Mouse (Mus musculus) intestine, embryonic 15.5 days (tissue): Measurements from ENCODE around the gene Ssh1. TPM values are rescaled to one million over a fixed set of nuclear protein-coding genes. Genes with fewer than 3 reads are reported as not detected.

ENCODE experiments used
- ATAC-seq: fragments of 200-750 bp; cut with Nextera tagmentation; 2 replicates; pipeline ENCODE4 v1.8.0; 2017; ENCODE audit warnings: moderate TSS enrichment, moderate library complexity
- H3K27ac ChIP-seq: fragments of 300-500 bp; sonication (generic); 2 replicates; pipeline ENCODE4 v1.5.1; 2015; ENCODE audit warnings: mild to moderate bottlenecking, inconsistent platforms
- H3K27me3 ChIP-seq: fragments of 300-500 bp; sonication (generic); replicated peaks from 2 replicates; pipeline ENCODE4 v1.6.1; 2015; ENCODE audit warnings: inconsistent platforms
- H3K36me3 ChIP-seq: fragments of 300-500 bp; sonication (generic); 2 replicates; pipeline ENCODE4 v1.6.1; 2015; ENCODE audit warnings: inconsistent platforms
- H3K4me1 ChIP-seq: fragments of 300-500 bp; sonication (generic); replicated peaks from 2 replicates; pipeline ENCODE4 v1.6.1; 2015; ENCODE audit warnings: inconsistent platforms
- H3K4me2 ChIP-seq: fragments of 300-500 bp; sonication (generic); replicated peaks from 2 replicates; pipeline ENCODE4 v1.6.1; 2015; ENCODE audit warnings: mild to moderate bottlenecking, inconsistent platforms
- H3K4me3 ChIP-seq: fragments of 300-500 bp; sonication (generic); replicated peaks from 2 replicates; pipeline ENCODE4 v1.5.1; 2015; ENCODE audit warnings: inconsistent platforms
- H3K9ac ChIP-seq: fragments of 300-500 bp; sonication (generic); 2 replicates; pipeline ENCODE4 v1.6.1; 2015; ENCODE audit warnings: inconsistent platforms
- H3K9me3 ChIP-seq: fragments of 300-500 bp; sonication (generic); 2 replicates; pipeline ENCODE4 v1.6.1; 2016; ENCODE audit warnings: inconsistent platforms
- WGBS: fragments of 180-500 bp; shearing (Covaris S2); methylation state at CpG from one replicate; pipeline ENCODE4 v1.1.7; 2015; 5-methylcytosine and 5-hydroxymethylcytosine counted together
- polyA plus RNA-seq: library from polyadenylated mRNA; unstranded; fragments of >200 nt; fragmentation: Nextera tagmentation; extraction: Ambion mirVana; gene quantifications from 2 replicates; pipeline ENCODE4 v1.2.1, GENCODE M21; 2015

Gene Ssh1
- polyA plus RNA-seq, 1 experiment from 2014 or later, result 11.8 TPM

DNA sequence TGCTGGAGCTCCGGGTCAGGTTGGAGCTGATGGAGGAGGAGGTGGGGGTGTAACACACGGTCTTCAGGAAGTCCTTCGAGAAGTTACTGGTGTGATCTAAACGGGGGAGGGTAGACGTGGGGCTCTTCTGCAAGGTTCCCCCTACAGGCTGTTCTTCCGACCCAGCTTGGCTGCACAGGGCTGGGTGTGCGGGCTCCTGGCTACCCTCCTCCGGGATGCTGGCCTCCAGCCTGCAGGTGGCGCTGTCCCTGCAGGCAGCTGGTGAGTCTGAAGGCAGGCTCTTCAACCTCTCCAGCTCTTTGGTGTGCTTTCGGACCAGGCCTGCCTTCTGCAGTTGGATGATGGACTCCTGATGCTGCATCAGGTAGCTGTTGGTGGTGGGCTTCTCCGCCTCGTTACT lies 51.1 kb downstream of the Ssh1 start:
- H3K27me3 ChIP-seq, result no peaks in the 10 kb centered on the region
- peaks cover 33% of the 10 kb centered on the region for H3K36me3 ChIP-seq
- no peaks in the 10 kb centered on the region for H3K4me1 ChIP-seq
- H3K9ac ChIP-seq, result no peak overlapping the region
- H3K4me3 ChIP-seq, result no peak overlapping the region
- no peaks in the 10 kb centered on the region for H3K9me3 ChIP-seq
- no peak for ATAC-seq
- no peak overlapping the region for H3K27ac ChIP-seq
- 81% methylated on average over 12 of the region's 12 CpGs for WGBS
- no peak overlapping the region for H3K4me2 ChIP-seq

DNA sequence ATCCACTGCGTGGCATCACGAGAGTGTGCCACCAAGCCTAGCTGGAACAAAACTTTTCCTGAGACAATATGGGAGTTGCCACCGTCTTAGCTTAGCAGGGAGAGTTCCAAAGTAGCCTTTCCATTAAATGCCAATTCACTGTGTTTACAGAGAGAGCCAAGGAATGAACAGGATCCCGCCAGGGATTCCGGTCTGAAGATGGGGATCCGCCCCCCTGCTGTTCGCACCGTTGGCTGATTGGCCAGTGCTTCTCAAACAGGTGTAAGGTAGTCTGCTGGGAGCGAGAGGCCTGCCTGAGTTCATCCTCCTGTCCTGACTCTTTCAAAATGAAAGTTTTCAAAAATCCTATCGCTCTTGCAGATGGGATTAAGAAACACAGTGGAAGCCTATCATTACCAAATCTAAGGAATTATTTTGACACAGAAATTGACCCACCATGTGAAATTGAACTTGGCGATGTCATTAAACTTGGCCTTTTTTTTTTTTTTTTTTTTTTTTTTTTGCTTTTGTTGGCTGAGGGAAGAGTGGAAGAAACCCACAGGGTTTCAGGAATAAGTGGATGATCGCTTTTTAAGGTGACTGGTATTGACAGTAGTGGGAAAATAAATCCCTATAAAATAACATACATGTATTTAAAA lies 54.3 kb downstream of the Ssh1 start:
- no peak overlapping the region for H3K4me3 ChIP-seq
- WGBS, result 53% methylated on average over 12 of the region's 12 CpGs
- no peak overlapping the region for H3K9ac ChIP-seq
- no peaks in the 10 kb centered on the region for H3K9me3 ChIP-seq
- peaks cover 24% of the 10 kb centered on the region for H3K36me3 ChIP-seq
- H3K27me3 ChIP-seq, result no peaks in the 10 kb centered on the region
- H3K4me1 ChIP-seq, result no peaks in the 10 kb centered on the region
- H3K27ac ChIP-seq, result no peak overlapping the region
- no peak overlapping the region for H3K4me2 ChIP-seq
- no peak for ATAC-seq

DNA sequence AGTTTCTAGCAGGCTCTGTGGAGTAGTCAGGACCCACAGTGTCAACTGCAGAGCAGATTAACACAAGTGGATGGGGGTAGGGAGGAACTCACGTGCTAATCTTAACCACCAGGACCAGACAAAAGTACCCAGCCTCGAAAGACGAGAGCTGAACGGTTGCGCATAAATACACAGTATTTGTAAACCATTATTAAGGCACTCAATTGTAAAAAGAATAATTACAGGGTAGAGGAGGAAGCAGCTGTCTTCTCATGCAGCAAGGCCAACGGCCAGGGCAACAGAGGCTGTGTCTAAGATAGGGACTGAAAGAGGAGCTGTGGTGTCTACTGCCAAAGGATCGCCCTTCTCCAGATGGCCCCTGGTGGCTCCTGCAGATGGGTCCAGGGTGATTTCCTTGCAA lies 56.0 kb downstream of the Ssh1 start:
- Histone ChIP-seq H3K36me3 (peaks cover 21% of the 10 kb centered on the region), H3K4me1 (0 out of 2 replicates have a peak, but pooled peaks cover 2% of the 10 kb centered on the region), H3K4me3 (no peak overlapping the region), H3K27ac (no peak overlapping the region), H3K4me2 (no peak overlapping the region), H3K27me3 (no peaks in the 10 kb centered on the region), H3K9me3 (no peaks in the 10 kb centered on the region), H3K9ac (no peak overlapping the region)
- 59% methylated on average over 7 of the region's 7 CpGs for WGBS
- no peak for ATAC-seq

DNA sequence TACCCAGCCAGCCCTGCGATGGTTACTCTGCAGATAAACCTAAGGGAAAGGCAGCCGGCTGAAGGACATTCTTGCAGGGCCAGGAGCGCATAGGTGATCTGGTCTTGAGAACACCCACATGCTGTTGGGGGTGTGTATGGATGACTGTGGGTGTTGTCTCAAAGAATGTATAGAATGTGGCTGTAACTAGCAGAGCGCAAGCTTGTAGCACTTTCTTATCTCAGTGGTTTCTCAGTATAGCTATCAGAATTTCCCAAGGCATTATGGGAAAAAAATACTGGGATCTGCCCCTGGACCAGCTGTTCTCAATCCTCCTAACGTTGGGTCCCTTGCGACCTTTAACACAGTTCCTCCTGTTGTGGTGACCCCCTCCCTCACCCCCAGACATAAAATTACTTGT lies 59.8 kb downstream of the Ssh1 start:
- no peak for ATAC-seq
- Histone ChIP-seq H3K36me3 (no peaks in the 10 kb centered on the region), H3K27me3 (no peaks in the 10 kb centered on the region), H3K27ac (peak overlapping the region; percentile 17; the same call in 1 of the 2 replicates), H3K4me2 (no peak overlapping the region), H3K4me3 (no peak overlapping the region), H3K4me1 (peaks cover 14% of the 10 kb centered on the region), H3K9ac (no peak overlapping the region), H3K9me3 (no peaks in the 10 kb centered on the region)
- 48% methylated on average over 6 of the region's 6 CpGs for WGBS

DNA sequence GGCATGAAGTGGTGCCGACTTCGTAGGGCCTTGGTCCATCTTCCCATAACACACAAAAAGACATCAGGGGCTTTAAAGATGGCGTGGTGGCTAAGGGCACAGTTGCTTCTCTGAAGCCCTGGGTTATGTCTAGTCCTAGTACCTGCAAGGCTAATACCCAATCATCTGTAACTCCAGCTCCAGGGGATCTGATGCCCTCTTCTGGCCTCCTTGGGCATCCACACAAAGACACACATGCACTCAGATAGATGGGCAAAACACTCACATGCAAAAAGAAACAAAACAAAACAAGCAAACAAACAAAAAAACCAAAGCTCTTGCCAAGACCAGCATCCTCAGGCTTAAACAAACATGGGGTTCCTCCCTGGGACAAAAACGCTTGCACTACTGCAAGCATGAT lies 60.2 kb downstream of the Ssh1 start:
- H3K36me3 ChIP-seq, result no peaks in the 10 kb centered on the region
- H3K4me1 ChIP-seq, result peaks cover 14% of the 10 kb centered on the region
- ATAC-seq, result no peak
- no peak overlapping the region for H3K9ac ChIP-seq
- peak overlapping the region; percentile 17; the same call in 1 of the 2 replicates for H3K27ac ChIP-seq
- no peak overlapping the region for H3K4me3 ChIP-seq
- H3K4me2 ChIP-seq, result no peak overlapping the region
- no peaks in the 10 kb centered on the region for H3K9me3 ChIP-seq
- H3K27me3 ChIP-seq, result no peaks in the 10 kb centered on the region
- 76% methylated on average over 4 of the region's 4 CpGs for WGBS

DNA sequence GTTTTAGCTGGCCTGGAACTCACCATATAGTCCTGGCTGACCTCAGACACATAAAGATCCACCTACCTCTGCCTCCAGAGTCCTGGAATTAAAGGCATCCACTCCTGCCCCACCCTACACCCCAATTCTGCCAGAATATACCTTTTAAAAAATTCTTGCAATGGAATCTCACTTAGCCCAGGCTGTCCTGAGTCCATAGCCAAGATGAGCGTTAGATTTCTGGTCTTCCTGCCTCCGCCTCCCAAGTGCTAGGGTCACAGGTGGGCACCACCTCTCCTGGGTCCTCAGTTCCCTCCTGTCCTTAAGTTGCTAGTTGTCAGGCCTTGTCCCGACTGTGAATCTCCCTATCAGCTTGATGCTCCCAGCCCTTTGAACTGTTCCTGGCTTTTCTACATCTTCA lies 61.4 kb downstream of the Ssh1 start:
- 81% methylated on average over 3 of the region's 3 CpGs for WGBS
- peaks cover 14% of the 10 kb centered on the region for H3K4me1 ChIP-seq
- H3K4me2 ChIP-seq, result no peak overlapping the region
- no peak overlapping the region for H3K27ac ChIP-seq
- no peak overlapping the region for H3K9ac ChIP-seq
- no peaks in the 10 kb centered on the region for H3K9me3 ChIP-seq
- no peaks in the 10 kb centered on the region for H3K36me3 ChIP-seq
- no peak for ATAC-seq
- H3K4me3 ChIP-seq, result no peak overlapping the region
- H3K27me3 ChIP-seq, result no peaks in the 10 kb centered on the region

DNA sequence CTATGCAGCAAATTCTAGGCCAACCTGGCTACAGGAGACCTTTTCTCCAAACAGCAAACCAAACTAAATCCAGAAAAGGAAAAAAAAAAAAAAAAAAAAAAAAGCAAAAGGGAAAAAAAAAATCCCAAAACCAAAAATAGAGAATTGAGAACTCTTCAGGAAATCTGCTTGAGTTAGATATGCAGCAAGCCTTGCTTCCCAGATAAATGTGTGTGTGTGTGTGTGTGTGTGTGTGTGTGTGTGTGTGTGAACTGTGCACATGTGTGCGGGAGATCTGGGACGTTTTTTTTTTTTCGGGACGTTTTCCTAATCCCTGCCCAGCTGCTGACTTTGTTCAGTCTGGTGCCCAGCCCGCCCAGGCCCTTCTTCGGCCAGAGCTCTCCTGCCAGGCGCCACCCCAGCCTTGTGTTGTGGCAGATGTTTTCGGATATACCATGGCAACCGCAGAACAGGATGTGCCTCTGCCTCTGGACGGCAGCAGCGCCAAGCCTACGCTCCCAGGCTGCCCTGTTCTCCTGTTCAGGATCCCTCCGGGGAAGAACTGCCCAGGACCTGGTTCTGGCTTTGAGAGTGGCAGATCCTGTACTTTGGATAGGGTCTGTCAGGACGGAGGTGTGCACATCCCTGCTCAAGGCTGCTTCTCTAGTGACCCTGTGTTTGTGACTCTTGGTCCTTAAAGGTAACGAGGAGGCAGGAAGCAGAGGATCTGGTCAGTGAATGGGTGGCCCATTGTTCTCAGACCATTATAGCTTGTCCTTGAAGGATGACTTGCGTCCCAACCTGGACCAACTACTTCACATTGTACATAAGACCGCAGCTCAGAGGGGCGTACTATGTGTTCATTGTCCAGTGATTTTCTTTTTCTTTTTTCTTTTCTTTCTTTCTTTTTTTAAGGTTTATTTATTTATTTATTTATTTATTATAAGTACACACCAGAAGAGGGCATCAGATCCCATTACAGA lies 62.8 kb downstream of the Ssh1 start:
- ATAC-seq, result peak; percentile 65; the same call in 1 of the 2 replicates
- H3K4me3 ChIP-seq, result no peak overlapping the region
- H3K9me3 ChIP-seq, result no peaks in the 10 kb centered on the region
- H3K36me3 ChIP-seq, result no peaks in the 10 kb centered on the region
- peaks cover 14% of the 10 kb centered on the region for H3K4me1 ChIP-seq
- H3K27ac ChIP-seq, result peak overlapping the region; percentile 64
- H3K27me3 ChIP-seq, result no peaks in the 10 kb centered on the region
- no peak overlapping the region for H3K9ac ChIP-seq
- 37% methylated on average over 18 of the region's 18 CpGs for WGBS
- peak overlapping the region; percentile 22; the same call in 1 of the 2 replicates for H3K4me2 ChIP-seq

DNA sequence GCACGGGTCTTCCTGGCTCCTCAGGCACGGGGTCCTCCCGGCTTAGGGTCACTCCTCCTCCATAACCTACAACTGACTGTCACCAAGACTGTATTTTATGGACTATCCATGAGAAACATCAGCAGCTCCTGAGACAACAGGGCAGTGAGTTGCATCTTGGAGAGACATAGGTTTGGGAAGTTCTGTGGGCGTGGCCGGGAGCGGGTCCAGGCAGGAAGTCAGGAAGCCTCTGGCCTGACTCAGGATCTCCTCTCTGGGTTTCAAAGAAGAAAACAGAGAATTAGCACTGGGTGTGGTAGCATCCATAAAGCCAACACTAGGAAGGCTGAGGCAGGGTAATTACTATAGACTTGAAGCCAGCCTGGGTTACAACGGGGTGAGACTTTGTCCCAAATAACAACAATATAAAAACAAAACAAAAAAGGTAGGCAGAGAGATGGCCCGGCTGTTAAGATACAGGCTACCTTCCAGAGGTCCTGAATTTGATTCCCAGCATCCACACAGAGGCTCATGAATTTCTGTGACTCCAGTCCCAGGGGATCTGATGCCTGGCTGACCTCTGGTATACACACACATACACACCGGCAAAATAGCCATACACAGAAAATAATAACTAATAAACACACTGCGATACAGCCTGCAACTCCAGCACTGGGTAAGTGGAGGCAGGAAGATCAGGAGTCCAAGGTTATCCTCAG lies 63.6 kb downstream of the Ssh1 start:
- no peak overlapping the region for H3K9ac ChIP-seq
- no peak overlapping the region for H3K4me3 ChIP-seq
- peaks cover 14% of the 10 kb centered on the region for H3K4me1 ChIP-seq
- H3K36me3 ChIP-seq, result no peaks in the 10 kb centered on the region
- H3K27ac ChIP-seq, result 0 out of 2 replicates have a peak overlapping the region, but pooled peaks have one; percentile 6
- H3K27me3 ChIP-seq, result no peaks in the 10 kb centered on the region
- ATAC-seq, result 0 out of 2 replicates have a peak, but pooled peaks have one; percentile 6
- WGBS, result 46% methylated on average over 10 of the region's 10 CpGs
- H3K4me2 ChIP-seq, result no peak overlapping the region
- H3K9me3 ChIP-seq, result no peaks in the 10 kb centered on the region

DNA sequence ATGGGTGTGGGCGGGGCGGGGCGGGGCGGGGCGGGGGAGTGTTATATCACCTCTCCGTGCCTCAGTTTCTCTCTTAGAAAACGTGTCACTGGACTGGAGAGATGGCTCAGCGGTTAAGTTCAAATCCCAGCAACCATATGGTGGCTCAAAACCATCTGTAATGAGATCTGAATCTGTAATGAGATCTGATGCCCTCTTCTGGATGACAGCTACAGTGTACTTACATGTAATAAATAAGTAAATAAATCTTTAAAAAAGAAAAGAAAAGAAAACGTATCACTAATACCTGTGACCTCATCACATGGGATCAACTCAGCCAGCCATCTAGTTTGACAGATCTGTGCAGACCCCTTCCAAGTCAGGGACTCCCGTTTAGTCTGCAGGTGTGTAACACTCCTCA lies 64.2 kb downstream of the Ssh1 start:
- no peak overlapping the region for H3K4me3 ChIP-seq
- 61% methylated on average over 10 of the region's 10 CpGs for WGBS
- H3K4me2 ChIP-seq, result no peak overlapping the region
- H3K9me3 ChIP-seq, result no peaks in the 10 kb centered on the region
- ATAC-seq, result no peak
- H3K27me3 ChIP-seq, result no peaks in the 10 kb centered on the region
- H3K27ac ChIP-seq, result no peak overlapping the region
- H3K36me3 ChIP-seq, result no peaks in the 10 kb centered on the region
- no peak overlapping the region for H3K9ac ChIP-seq
- H3K4me1 ChIP-seq, result peaks cover 14% of the 10 kb centered on the region

DNA sequence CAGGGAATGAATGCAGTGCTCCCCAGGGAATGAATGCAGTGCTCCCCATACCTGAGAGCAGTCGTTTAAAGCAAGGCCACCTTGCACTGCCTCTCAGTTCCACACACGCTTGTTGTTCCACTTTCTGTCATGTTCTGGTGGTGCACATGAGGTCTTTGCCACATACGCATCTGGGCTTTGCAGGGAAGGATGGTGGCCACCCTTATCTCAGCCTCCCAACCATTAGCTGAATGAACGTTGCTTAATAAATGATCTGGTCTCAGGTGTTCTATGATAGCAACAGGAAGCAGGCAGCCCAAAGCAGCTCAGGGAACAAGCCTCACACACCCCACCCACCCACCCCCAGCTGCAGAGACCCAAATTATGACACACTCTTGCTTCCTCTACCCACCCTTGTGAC lies 69.1 kb downstream of the Ssh1 start:
- no peak overlapping the region for H3K4me3 ChIP-seq
- WGBS, result 74% methylated on average over 4 of the region's 4 CpGs

DNA sequence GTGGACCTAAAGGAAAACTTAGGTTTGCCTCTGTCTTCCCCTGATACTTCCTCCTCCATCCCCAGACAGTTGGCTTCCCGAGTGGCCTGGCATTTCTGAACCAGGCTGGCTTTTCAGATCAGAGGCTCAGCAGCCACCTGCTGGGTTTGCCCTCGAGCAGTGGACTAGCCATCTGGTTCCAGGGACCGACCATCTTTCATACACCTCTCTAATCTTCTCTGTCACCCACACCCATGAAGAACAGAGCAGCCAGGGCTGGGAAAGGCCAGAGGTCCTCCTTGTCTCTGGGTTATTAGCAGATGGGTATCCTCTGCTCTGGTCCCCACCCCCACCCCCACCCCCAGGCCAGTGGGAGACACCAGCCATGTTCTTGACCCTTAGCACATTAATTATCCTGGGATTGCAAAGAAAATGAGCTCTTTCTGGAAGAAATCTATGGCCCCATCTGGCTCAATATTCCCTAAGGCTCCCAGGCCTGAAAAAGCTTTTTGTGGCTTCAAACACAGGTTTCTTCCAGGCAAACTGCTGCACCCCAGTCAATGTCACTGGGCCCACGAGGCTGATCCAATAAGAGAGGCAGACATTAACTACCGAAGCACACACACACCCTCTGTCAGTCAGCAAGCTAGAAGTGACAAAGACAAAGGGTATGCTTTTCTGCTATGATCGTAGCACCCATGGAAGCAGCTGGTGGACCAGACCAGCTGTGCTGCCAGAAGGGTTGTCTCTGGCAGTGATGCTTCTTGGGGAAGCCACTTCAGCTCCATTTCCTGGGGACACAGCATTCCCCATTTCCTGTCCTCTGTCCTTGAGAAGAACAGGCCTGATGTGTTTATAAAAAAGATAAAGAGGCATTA lies 72.2 kb downstream of the Ssh1 start:
- 39% methylated on average over 6 of the region's 6 CpGs for WGBS
- peaks cover 18% of the 10 kb centered on the region; the same call in 1 of the 2 replicates for H3K4me1 ChIP-seq
- no peak for ATAC-seq
- H3K27me3 ChIP-seq, result no peaks in the 10 kb centered on the region
- H3K4me2 ChIP-seq, result no peak overlapping the region
- H3K36me3 ChIP-seq, result no peaks in the 10 kb centered on the region
- H3K27ac ChIP-seq, result peak overlapping the region; percentile 33; the same call in 1 of the 2 replicates
- no peak overlapping the region for H3K4me3 ChIP-seq
- no peaks in the 10 kb centered on the region for H3K9me3 ChIP-seq
- H3K9ac ChIP-seq, result no peak overlapping the region

More for the DNA sequence above, 69.1 kb downstream of the Ssh1 start:
- H3K9ac ChIP-seq, result no peak overlapping the region
- H3K27ac ChIP-seq, result no peak overlapping the region
- ATAC-seq, result no peak
- no peaks in the 10 kb centered on the region for H3K9me3 ChIP-seq
- H3K4me1 ChIP-seq, result peaks cover 5% of the 10 kb centered on the region; the same call in 1 of the 2 replicates
- H3K36me3 ChIP-seq, result no peaks in the 10 kb centered on the region
- H3K27me3 ChIP-seq, result no peaks in the 10 kb centered on the region
- H3K4me2 ChIP-seq, result no peak overlapping the region
